Mouse (Mus musculus) lung, embryonic 16.5 days (tissue): ENCODE data around the gene Polr3gl. TPM values are rescaled to one million over a fixed set of nuclear protein-coding genes. Genes with fewer than 3 reads are reported as not detected.
A peak's percentile ranks its signal among the peaks of the same experiment; 100 is the strongest.

Experiments used
- ATAC-seq: fragments of 200-750 bp; cut with Nextera tagmentation; 2 replicates; pipeline ENCODE4 v1.8.0; 2017; ENCODE audit warnings: low read depth, mild to moderate bottlenecking, moderate library complexity
- H3K27ac ChIP-seq: fragments of 300-500 bp; sonication (generic); 2 replicates; pipeline ENCODE4 v1.5.1; 2014; ENCODE audit warnings: mild to moderate bottlenecking, control low read depth, low read length
- H3K27me3 ChIP-seq: fragments of 300-500 bp; sonication (generic); 2 replicates; pipeline ENCODE4 v1.6.1; 2014; ENCODE audit warnings: low read depth, low read length, mixed read lengths; ENCODE audit not compliant: control insufficient read depth, insufficient read depth
- H3K36me3 ChIP-seq: fragments of 300-500 bp; sonication (generic); 2 replicates; pipeline ENCODE4 v1.6.1; 2014; ENCODE audit warnings: low read length; ENCODE audit not compliant: control insufficient read depth, insufficient read depth
- H3K4me1 ChIP-seq: fragments of 300-500 bp; sonication (generic); replicated peaks from 2 replicates; pipeline ENCODE4 v1.6.1; 2014; ENCODE audit warnings: low read length, mixed read lengths; ENCODE audit not compliant: control insufficient read depth, insufficient read depth
- H3K4me2 ChIP-seq: fragments of 300-500 bp; sonication (generic); 2 replicates; pipeline ENCODE4 v1.6.1; 2014; ENCODE audit warnings: low read depth, low read length, control low read depth
- H3K4me3 ChIP-seq: fragments of 300-500 bp; sonication (generic); 2 replicates; pipeline ENCODE4 v1.5.1; 2014; ENCODE audit warnings: mild to moderate bottlenecking, low read length, control low read depth
- H3K9ac ChIP-seq: fragments of 300-500 bp; sonication (generic); 2 replicates; pipeline ENCODE4 v1.6.1; 2014; ENCODE audit warnings: low read length, control low read depth
- H3K9me3 ChIP-seq: fragments of 300-500 bp; sonication (generic); 2 replicates; pipeline ENCODE4 v1.6.1; 2016; ENCODE audit warnings: low read length; ENCODE audit not compliant: control insufficient read depth
- WGBS: fragments of 180-500 bp; shearing (Covaris S2); extraction: QIAGEN DNeasy Blood & Tissue Kit; methylation state at CpG from one replicate; pipeline ENCODE4 v1.1.7; 2014; 5-methylcytosine and 5-hydroxymethylcytosine counted together
- polyA plus RNA-seq: library from polyadenylated mRNA; unstranded; fragments of >200 nt; fragmentation: Nextera tagmentation; extraction: Ambion mirVana; gene quantifications from 2 replicates; pipeline ENCODE4 v1.2.1, GENCODE M21; 2015

Polr3gl gene
- polyA plus RNA-seq, 1 experiment from 2014 or later, result 35.9 TPM

- Histone ChIP-seq H3K4me1 (peaks cover 23% of the 10 kb centered on the region), H3K4me3 (peak within 1 kb of the TSS; percentile 20; the same call in 1 of the 2 replicates)
These were observed 17.1 kb downstream of the Polr3gl start, which contains the start of gene Gm16253 for GRCm38 (mm10) chr3:96576690-96577541. Gene Gm16253, plus strand, starts transcription at chr3:96576984.

GRCm38 (mm10) chr3:96576005-96576658 is 17.8 kb downstream of the Polr3gl start:
- ATAC-seq, result peak; percentile 69
- Histone ChIP-seq H3K27ac (peak overlapping the region; percentile 97), H3K36me3 (no peaks in the 10 kb centered on the region), H3K4me3 (peak overlapping the region; percentile 18; the same call in 1 of the 2 replicates), H3K9me3 (no peaks in the 10 kb centered on the region), H3K4me1 (peaks cover 26% of the 10 kb centered on the region), H3K27me3 (no peaks in the 10 kb centered on the region), H3K9ac (peak overlapping the region; percentile 47), H3K4me2 (peak overlapping the region; percentile 53)
- 31% methylated on average over 14 of the region's 14 CpGs for WGBS

More at GRCm38 (mm10) chr3:96576690-96577541, 17.1 kb downstream of the Polr3gl start, which contains the start of gene Gm16253:
- Histone ChIP-seq H3K4me2 (peak within 1 kb of the TSS; percentile 53), H3K9me3 (no peaks in the 10 kb centered on the region), H3K27me3 (no peaks in the 10 kb centered on the region), H3K9ac (peak within 1 kb of the TSS; percentile 55), H3K36me3 (no peaks in the 10 kb centered on the region), H3K27ac (peak within 1 kb of the TSS; percentile 97)
- peak; percentile 93 for ATAC-seq
- 15% methylated on average over 17 of the region's 17 CpGs for WGBS

- no peak for ATAC-seq
- Histone ChIP-seq H3K9ac (no peak overlapping the region), H3K36me3 (no peaks in the 10 kb centered on the region), H3K27ac (peak overlapping the region; percentile 97), H3K9me3 (no peaks in the 10 kb centered on the region), H3K4me3 (no peak overlapping the region), H3K4me1 (peaks cover 25% of the 10 kb centered on the region), H3K4me2 (no peak overlapping the region; the same call in 1 of the 2 replicates), H3K27me3 (no peaks in the 10 kb centered on the region)
- 89% methylated on average over 8 of the region's 8 CpGs for WGBS
These were observed 18.6 kb downstream of the Polr3gl start for GRCm38 (mm10) chr3:96575272-96575984.

- Histone ChIP-seq H3K9ac (no peak overlapping the region), H3K27ac (no peak overlapping the region), H3K4me3 (no peak overlapping the region), H3K9me3 (no peaks in the 10 kb centered on the region), H3K36me3 (no peaks in the 10 kb centered on the region), H3K27me3 (no peaks in the 10 kb centered on the region), H3K4me2 (no peak overlapping the region), H3K4me1 (peaks cover 25% of the 10 kb centered on the region)
- WGBS, result 67% methylated on average over 18 of the region's 19 CpGs
- ATAC-seq, result no peak
These were observed 20.1 kb downstream of the Polr3gl start for GRCm38 (mm10) chr3:96573611-96574511.

- peak overlapping the region; percentile 71 for H3K27ac ChIP-seq
- ATAC-seq, result no peak
- H3K4me1 ChIP-seq, result peaks cover 18% of the 10 kb centered on the region
- H3K4me2 ChIP-seq, result no peak overlapping the region
- H3K36me3 ChIP-seq, result no peaks in the 10 kb centered on the region
- no peaks in the 10 kb centered on the region for H3K9me3 ChIP-seq
- H3K9ac ChIP-seq, result no peak overlapping the region
- 70% methylated on average over 16 of the region's 16 CpGs for WGBS
- H3K27me3 ChIP-seq, result no peaks in the 10 kb centered on the region
- no peak overlapping the region for H3K4me3 ChIP-seq
These were observed 21.9 kb downstream of the Polr3gl start for GRCm38 (mm10) chr3:96571896-96572698.

GRCm38 (mm10) chr3:96571336-96571735 is 22.6 kb downstream of the Polr3gl start:
- H3K4me3 ChIP-seq, result no peak overlapping the region
- 61% methylated on average over 2 of the region's 2 CpGs for WGBS
- no peaks in the 10 kb centered on the region for H3K9me3 ChIP-seq
- no peak overlapping the region for H3K4me2 ChIP-seq
- H3K27me3 ChIP-seq, result no peaks in the 10 kb centered on the region
- no peak overlapping the region; the same call in 1 of the 2 replicates for H3K27ac ChIP-seq
- no peak for ATAC-seq
- H3K4me1 ChIP-seq, result peaks cover 12% of the 10 kb centered on the region
- H3K36me3 ChIP-seq, result no peaks in the 10 kb centered on the region
- H3K9ac ChIP-seq, result no peak overlapping the region

GRCm38 (mm10) chr3:96570643-96571042 is 23.3 kb downstream of the Polr3gl start:
- Histone ChIP-seq H3K27me3 (no peaks in the 10 kb centered on the region), H3K4me2 (no peak overlapping the region), H3K27ac (0 out of 2 replicates have a peak overlapping the region, but pooled peaks have one; percentile 5), H3K9me3 (no peaks in the 10 kb centered on the region), H3K4me1 (peaks cover 11% of the 10 kb centered on the region), H3K36me3 (no peaks in the 10 kb centered on the region), H3K4me3 (no peak overlapping the region), H3K9ac (no peak overlapping the region)
- WGBS, result 56% methylated on average over 7 of the region's 7 CpGs
- no peak for ATAC-seq
